Mouse (Mus musculus): ENCODE data around the gene Rpf2. TPM values are rescaled to one million over a fixed set of nuclear protein-coding genes. Genes with fewer than 3 reads are reported as not detected.

Rpf2 gene
- total RNA-seq, 4 experiments from 2014 or later: 10.4 to 15.2 (median 11.7) TPM

- DNase-seq (ENCODE audit: low spot score): no peak
Observed at GRCm38 (mm10) chr10:40249625-40250024, 2.8 kb upstream of the Rpf2 start.

GRCm38 (mm10) chr10:40247166-40247716 is 405 bp upstream of the Rpf2 start:
- no peak for DNase-seq (ENCODE audit: low spot score)

- no peak for DNase-seq (ENCODE audit: low spot score)
Observed at GRCm38 (mm10) chr10:40237826-40238225, 9.0 kb downstream of the Rpf2 start.

GRCm38 (mm10) chr10:40233241-40233640 is 13.6 kb downstream of the Rpf2 start:
- no peak for DNase-seq (ENCODE audit: low spot score)

- no peak for DNase-seq (ENCODE audit: low spot score)
Observed at GRCm38 (mm10) chr10:40232442-40232841, 14.4 kb downstream of the Rpf2 start.

- no peak for DNase-seq (ENCODE audit: low spot score)
Observed at GRCm38 (mm10) chr10:40229725-40230124, 17.1 kb downstream of the Rpf2 start.

- no peak for DNase-seq (ENCODE audit: low spot score)
Observed at GRCm38 (mm10) chr10:40227660-40228303, 19.1 kb downstream of the Rpf2 start.

DNA sequence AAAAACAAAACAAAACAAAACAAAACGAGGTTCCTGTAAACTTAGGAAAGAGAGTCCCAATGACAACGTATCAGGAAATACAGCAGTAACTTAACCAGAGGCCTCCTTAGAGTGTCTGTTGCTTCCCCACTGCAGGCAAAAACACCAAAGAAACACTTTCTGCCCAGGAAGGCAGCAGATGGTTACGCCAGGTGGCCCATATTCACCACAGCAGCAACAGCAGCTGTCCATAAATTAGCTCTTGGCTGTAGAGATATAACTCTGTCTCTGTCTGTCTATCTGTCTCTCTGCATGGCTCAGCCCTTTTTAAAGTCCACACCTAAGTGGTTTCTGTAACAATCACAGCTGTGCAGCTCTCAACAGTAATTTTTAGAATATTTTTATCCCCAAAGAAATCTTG is 28.0 kb downstream of the Rpf2 start:
- DNase-seq (ENCODE audit: low spot score): no peak

DNA sequence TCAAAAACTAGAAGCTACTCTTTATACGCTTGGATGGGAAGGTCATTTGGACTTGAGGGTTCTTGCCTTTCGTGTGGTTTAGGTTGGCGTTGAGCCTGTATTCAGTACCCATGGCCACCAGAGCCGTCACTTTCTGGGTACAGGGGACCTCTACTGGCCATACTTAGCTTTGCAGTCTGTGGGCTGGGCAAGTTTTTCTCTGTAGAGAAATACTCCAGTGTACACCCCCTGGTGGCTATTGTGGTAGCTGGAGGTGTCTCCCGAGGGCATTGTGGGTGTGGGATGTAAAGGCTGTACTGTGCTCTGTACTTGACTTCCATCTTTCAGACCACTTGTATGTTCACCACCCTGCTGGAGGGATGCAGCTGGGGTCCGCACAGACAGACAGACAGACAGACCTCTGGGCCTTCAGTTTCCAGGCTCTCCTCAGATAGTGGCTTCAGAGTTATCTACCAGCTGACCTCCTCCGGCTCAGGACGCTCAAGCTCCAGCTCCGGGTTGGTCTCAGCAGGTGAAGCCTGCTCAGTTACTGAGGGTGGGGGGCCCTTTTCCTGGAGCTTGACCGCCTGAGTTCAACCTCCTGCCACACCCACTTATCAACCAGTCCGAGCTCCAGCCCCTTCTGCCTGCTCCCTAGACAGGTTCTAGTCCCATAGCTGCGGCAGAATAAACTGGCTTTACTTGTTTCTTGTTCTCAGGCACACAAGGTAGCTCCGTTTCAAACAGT is 34.2 kb downstream of the Rpf2 start:
- DNase-seq (ENCODE audit: low spot score): peak; percentile 92

DNA sequence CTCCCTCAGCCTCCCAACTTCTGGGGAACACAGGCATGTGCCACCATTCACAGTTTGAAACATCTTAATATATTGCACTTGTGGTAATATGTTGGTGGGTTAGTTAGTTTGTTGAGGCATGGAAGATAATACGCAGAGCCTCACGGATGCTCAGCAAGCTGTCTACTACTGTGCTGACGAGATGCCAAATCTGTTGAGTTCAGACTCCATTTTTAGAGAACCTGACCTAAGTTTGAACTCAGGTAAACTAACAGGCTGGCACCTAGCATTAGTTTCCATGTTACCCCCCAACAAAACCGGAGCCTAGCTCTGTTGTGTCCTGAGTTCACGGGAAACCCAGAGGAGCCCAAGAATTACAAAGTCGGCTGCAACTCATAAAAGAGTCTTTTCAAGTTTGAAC is 51.8 kb downstream of the Rpf2 start:
- DNase-seq (ENCODE audit: low spot score): no peak

DNA sequence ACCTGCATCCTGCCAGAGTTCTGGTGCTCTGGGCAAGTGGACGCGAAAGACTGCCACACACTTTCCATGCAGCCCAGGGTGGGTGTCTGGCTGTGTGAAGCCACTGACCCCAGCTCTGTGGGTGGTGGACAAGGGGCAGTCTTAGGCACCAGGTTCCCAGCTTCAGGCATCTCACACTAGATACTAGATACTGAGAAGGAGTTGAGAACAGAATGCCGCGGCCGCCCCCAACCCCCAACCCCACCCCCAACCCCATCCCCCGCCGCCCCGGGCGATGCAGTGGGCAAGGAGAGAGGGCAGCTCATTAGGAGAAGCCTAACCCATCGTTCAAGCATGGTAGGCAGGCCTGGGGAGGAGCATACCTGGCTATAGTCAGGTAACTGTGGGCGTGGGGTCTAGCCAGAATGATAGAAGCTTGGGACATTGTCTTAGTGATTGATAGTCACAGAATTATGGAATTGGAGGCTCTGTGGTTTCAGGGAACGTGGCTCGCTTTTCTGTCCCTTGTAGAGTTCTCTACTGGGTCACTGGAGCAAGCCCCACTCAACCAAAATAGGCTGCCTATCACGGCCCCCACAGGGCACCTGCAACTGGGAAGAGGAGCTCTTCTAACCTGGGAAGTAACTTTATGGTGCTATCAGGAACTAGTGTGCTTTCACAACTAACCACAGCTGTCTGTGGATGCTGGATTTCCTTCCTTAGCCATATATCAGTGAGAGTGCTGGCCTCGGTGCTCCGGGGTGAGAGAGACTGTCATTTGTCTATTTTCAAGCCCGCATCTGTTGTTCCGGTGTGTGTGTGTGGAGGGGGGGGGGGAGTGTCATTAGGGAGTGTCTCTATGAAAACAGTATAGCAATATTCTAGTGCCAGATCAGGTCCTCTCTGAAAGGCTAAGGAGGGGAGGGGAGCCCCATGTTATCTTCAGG is 54.6 kb downstream of the Rpf2 start:
- DNase-seq (ENCODE audit: low spot score): no peak

DNA sequence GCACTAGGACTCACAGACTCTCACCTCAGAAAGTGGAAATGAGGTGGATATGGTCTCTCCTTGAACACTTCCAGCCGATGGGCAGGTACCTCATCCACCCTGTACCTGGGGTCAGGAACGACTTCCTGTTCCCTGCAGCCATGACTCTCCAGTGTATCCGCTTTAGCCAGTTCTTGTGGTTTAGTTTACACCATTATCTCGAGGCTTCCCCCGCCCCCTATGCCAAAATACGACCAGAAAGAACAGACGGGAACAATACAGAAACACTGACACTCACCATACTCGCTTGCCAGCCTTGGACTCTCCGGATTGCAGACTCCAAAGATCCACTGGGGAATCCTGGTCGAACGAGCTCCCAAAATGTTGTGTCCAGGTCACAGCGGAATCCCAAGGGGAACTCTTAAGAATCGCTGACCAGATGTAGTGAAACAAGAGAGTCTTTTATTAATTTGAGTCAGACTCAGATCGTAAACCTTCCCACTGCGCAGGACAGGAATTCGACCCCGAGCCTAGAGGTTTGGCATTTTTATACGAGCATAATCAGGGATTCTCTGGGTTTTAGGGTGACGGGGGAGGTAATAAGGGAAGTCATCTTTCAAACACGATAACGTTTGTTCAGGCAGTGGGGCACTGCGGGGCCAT is 55.4 kb downstream of the Rpf2 start:
- DNase-seq (ENCODE audit: low spot score): no peak

DNA sequence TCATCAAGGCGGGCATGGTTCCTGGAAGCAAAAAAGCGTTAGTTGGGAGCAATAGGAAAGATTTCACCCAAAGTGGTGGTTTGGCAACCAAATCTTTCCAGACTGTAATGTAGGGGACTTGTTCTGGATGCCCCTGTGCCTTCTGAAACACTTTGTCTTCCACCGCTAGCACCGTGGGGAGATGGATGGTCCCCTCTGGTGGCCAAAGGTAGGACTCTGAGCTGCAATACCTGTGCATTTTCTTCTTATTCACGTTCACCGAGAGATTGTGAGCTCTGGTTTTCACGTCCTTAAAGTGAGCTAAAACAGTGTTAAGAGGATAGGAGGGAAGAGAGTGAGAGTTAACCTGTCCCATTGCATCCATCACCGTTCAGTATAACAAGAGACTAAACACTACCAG is 56.0 kb downstream of the Rpf2 start:
- DNase-seq (ENCODE audit: low spot score): no peak

DNA sequence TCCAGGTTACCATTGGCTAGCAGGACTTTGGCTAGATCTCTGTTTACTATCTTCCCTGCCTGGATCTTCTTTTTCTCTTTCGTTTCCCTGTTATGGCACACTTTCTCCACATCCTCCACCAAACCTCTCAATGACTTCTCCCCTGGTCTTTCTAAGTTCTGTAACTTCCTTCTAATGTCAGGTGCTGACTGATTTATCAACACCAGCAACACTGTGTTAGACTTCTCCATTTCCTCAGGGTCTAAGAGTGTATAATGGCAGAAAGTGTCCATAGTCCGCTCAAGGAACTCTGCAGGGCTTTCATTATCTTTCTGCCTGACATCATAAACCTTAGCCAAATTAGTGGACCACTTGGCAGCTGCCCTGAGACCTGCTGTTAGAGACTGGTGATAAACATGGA is 57.1 kb downstream of the Rpf2 start:
- DNase-seq (ENCODE audit: low spot score): no peak

DNA sequence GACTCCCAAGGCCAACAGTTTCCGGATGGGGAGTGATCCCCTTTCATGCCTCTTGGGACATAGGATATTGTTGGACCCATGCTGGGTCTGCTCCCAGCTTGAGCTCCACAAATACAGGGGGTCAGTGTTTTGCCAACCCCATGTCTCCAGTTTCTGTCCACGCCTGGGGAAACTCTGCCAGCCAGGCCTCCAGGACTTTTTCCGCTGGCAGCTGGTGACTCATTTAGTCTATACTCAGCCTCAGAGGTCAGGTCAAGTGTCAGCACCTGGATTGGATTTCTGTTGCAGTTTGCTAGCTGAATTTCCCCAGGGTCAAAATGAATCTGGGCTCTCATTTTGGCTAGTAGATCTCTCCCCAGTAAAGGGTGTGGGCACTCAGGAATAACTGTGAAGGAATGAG is 58.0 kb downstream of the Rpf2 start:
- no peak for DNase-seq (ENCODE audit: low spot score)

DNA sequence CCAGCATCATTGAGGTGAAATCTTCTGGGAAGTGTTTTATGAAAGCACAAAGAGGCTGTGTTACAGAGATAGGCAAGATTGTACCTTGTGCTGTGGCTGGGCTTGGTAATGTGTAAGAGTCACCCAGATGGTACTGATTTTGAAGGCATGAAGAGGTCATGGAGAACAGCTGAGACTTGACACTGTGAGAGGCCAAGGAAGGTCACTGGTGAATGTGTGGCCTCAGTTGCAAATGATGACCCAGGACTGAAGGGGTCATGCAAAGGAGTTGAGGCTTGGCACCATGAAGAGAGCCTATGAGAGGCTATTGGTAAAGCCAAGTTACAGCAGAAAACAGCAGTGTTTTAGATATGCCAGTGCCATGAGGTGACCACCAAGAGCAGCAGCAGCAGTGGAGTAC is 60.9 kb downstream of the Rpf2 start:
- no peak for DNase-seq (ENCODE audit: low spot score)

- DNase-seq (ENCODE audit: low spot score): no peak
Observed at GRCm38 (mm10) chr10:40180011-40180410, 66.8 kb downstream of the Rpf2 start.

- no peak for DNase-seq (ENCODE audit: low spot score)
Observed at GRCm38 (mm10) chr10:40179142-40179541, 67.7 kb downstream of the Rpf2 start.

GRCm38 (mm10) chr10:40177323-40177962 is 69.4 kb downstream of the Rpf2 start:
- DNase-seq (ENCODE audit: low spot score): peak; percentile 19
